Mouse (Mus musculus) bone marrow, adult 2 months (tissue): ENCODE measurements around the gene Acsm3.

Source experiments
- CTCF ChIP-seq: fragments of 200-500 bp; IDR thresholded peaks from 2 replicates; pipeline ENCODE4 v1.5.1; 2011; ENCODE audit warnings: low read length, control low read depth; ENCODE audit not compliant: control insufficient read depth, insufficient read depth
- POLR2A ChIP-seq: fragments of 200-500 bp; IDR thresholded peaks from 2 replicates; pipeline ENCODE4 v1.6.1; 2011; ENCODE audit warnings: low read depth, mild to moderate bottlenecking, control low read depth, low read length, borderline replicate concordance; ENCODE audit not compliant: control insufficient read depth

DNA sequence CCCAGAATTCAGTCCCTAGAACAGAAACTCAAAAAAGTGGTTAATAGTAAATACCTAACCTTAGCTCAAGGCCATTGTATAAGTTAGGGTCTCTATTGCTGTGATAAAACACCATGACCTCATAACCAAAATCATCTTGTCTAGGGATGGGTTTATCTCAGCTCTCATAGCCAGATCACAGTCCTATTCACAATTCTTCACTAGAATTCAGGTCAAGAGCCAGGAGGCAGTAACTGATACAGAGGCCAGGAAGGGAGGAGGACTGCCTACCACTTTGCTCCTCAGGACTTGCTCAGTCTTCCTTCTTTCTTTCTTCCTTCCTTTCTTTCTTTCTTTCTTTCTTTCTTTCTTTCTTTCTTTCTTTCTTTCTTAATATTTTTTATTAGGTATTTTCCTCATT lies 34.6 kb downstream of the Acsm3 start:
- TF ChIP-seq CTCF = no peak
- no peak for TF ChIP-seq POLR2A
